Mouse (Mus musculus) G1E (cell line): ENCODE results near the gene Il2ra.

Experiments used
- CTCF ChIP-seq: IDR thresholded peaks from 2 replicates; pipeline ENCODE4 v1.5.1; 2012; ENCODE audit warnings: low read depth, low read length, inconsistent platforms, mixed read lengths
- GATA1 ChIP-seq: IDR thresholded peaks from 2 replicates; pipeline ENCODE4 v1.6.1; 2012; ENCODE audit warnings: borderline replicate concordance, low read length, inconsistent platforms, mixed read lengths
- GATA2 ChIP-seq: IDR thresholded peaks from 2 replicates; pipeline ENCODE4 v1.6.1; 2012; ENCODE audit warnings: low read depth, low read length, inconsistent platforms, borderline replicate concordance
- POLR2AphosphoS5 ChIP-seq: IDR thresholded peaks from 2 replicates; pipeline ENCODE4 v1.6.1; 2012; ENCODE audit warnings: low read depth, low read length, inconsistent platforms; ENCODE audit not compliant: insufficient replicate concordance
- TAL1 ChIP-seq: conservative IDR thresholded peaks from 2 replicates; pipeline ENCODE4 v1.6.1; 2012; ENCODE audit warnings: low read depth, low read length, inconsistent platforms, mixed read lengths

- TF ChIP-seq CTCF (no peak), GATA2 (no peak), TAL1 (no peak), GATA1 (no peak), POLR2AphosphoS5 (no peak)
Measured at GRCm38 (mm10) chr2:11652780-11653179, 10.2 kb downstream of the Il2ra start.
